Mouse (Mus musculus) ES-Bruce4 (cell line): ENCODE measurements around the gene Cript. TPM values are rescaled to one million over a fixed set of nuclear protein-coding genes. Genes with fewer than 3 reads are reported as not detected.
"Not testable (repeated sequence)": the region's sequence is repeated elsewhere in the genome, so short reads cannot be mapped to it uniquely, and the experiment has no call there.

Experiments
- H3K27ac ChIP-seq: 2 replicates; pipeline ENCODE4 v1.5.1; 2012; ENCODE audit warnings: low read length, inconsistent platforms; ENCODE audit not compliant: insufficient read depth
- H3K27me3 ChIP-seq: 2 replicates; pipeline ENCODE4 v1.6.1; 2012; ENCODE audit warnings: mild to moderate bottlenecking, low read length, inconsistent platforms; ENCODE audit not compliant: control insufficient read depth, poor library complexity, insufficient read depth, severe bottlenecking
- H3K36me3 ChIP-seq: 2 replicates; pipeline ENCODE4 v1.6.1; 2012; ENCODE audit warnings: inconsistent platforms, mild to moderate bottlenecking, low read length, moderate library complexity; ENCODE audit not compliant: control insufficient read depth, poor library complexity, insufficient read depth, severe bottlenecking
- H3K4me1 ChIP-seq: one replicate; pipeline ENCODE4 v1.8.1; 2011; ENCODE audit warnings: low read length; ENCODE audit not compliant: control insufficient read depth, insufficient read depth
- H3K4me3 ChIP-seq: 2 replicates; pipeline ENCODE4 v1.5.1; 2011; ENCODE audit warnings: low read depth, mild to moderate bottlenecking, low read length
- H3K9ac ChIP-seq: 2 replicates; pipeline ENCODE4 v1.6.1; 2012; ENCODE audit warnings: low read depth, mild to moderate bottlenecking, inconsistent platforms; ENCODE audit not compliant: poor library complexity, severe bottlenecking
- H3K9me3 ChIP-seq: replicated peaks from 2 replicates; pipeline ENCODE4 v1.6.1; 2012; ENCODE audit warnings: mild to moderate bottlenecking, low read length, inconsistent platforms; ENCODE audit not compliant: control insufficient read depth, poor library complexity, insufficient read depth, severe bottlenecking
- CTCF ChIP-seq: IDR thresholded peaks from one replicate; pipeline ENCODE4 v1.8.1; 2011; ENCODE audit warnings: low read depth, low read length
- EP300 ChIP-seq: IDR thresholded peaks from 2 replicates; pipeline ENCODE4 v1.6.1; 2011; ENCODE audit warnings: low read depth, low read length; ENCODE audit not compliant: insufficient read depth
- POLR2A ChIP-seq: IDR thresholded peaks from one replicate; pipeline ENCODE4 v1.8.1; 2011; ENCODE audit warnings: low read length; ENCODE audit not compliant: insufficient read depth
- polyA plus RNA-seq: library from polyadenylated mRNA; stranded (reverse); fragments of >200 nt; gene quantifications from 2 replicates; pipeline ENCODE4 v1.2.4, GENCODE M21; 2011; ENCODE audit warnings: low read depth; ENCODE audit not compliant: missing spikeins, insufficient read depth, insufficient read length

The Cript gene
- polyA plus RNA-seq, 1 experiment: 60.6 TPM

- no peak overlapping the region for H3K9ac ChIP-seq
- no peaks in the 10 kb centered on the region for H3K9me3 ChIP-seq
- no peaks in the 10 kb centered on the region for H3K36me3 ChIP-seq
- no peak for TF ChIP-seq EP300
- TF ChIP-seq CTCF: no peak
- no peak for TF ChIP-seq POLR2A
- H3K4me1 ChIP-seq: no peaks in the 10 kb centered on the region
- H3K27ac ChIP-seq: no peak overlapping the region
- no peaks in the 10 kb centered on the region for H3K27me3 ChIP-seq
- H3K4me3 ChIP-seq: no peak overlapping the region
Measured at GRCm38 (mm10) chr17:87073470-87073869, 48.1 kb downstream of the Cript start.

DNA sequence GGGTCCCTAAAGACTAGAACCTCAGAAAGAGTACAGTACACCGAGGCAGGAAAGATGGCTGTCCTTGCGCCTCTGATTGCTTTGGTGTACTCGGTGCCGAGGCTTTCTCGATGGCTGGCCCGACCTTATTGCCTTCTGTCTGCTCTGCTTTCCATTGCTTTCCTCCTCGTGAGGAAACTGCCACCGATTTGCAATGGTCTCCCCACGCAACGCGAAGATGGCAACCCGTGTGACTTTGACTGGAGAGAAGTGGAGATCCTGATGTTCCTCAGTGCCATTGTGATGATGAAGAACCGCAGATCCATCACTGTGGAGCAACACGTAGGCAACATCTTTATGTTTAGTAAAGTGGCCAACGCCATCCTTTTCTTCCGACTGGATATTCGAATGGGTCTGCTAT, 52.9 kb downstream of the Cript start:
- not testable (repeated sequence) for H3K36me3 ChIP-seq

DNA sequence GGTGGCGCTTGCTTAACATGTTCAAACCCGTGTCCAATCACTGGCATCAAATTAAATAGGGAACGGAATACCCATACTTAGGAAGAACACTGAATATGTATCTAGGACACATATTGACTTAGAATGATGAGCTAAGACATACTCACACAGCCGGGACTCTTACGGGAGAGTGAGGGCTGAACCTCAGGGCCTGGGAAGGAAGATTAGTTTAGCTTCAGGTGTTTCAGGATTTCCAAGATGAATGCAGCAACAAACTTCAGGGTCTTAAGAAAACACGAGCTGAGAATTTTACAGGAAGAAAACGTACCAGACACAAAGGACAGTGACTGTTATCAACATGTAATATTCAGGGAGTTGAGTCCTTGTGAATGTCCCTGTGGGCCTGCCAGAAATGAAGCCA, 55.4 kb downstream of the Cript start:
- H3K36me3 ChIP-seq: no peaks in the 10 kb centered on the region
- no peak for TF ChIP-seq EP300
- no peak for TF ChIP-seq CTCF
- TF ChIP-seq POLR2A: no peak
- no peak overlapping the region for H3K9ac ChIP-seq
- H3K27ac ChIP-seq: no peak overlapping the region
- H3K4me1 ChIP-seq: no peaks in the 10 kb centered on the region
- no peak overlapping the region for H3K4me3 ChIP-seq
- H3K27me3 ChIP-seq: no peaks in the 10 kb centered on the region
- H3K9me3 ChIP-seq: no peaks in the 10 kb centered on the region

More for the DNA sequence above, 52.9 kb downstream of the Cript start:
- H3K27me3 ChIP-seq, H3K9me3 ChIP-seq, H3K4me1 ChIP-seq, H3K4me3 ChIP-seq, H3K27ac ChIP-seq, H3K9ac ChIP-seq: not testable (repeated sequence)

- Histone ChIP-seq H3K4me3 (no peak overlapping the region), H3K36me3 (no peaks in the 10 kb centered on the region), H3K4me1 (no peaks in the 10 kb centered on the region), H3K9ac (no peak overlapping the region), H3K27me3 (no peaks in the 10 kb centered on the region), H3K9me3 (no peaks in the 10 kb centered on the region), H3K27ac (no peak overlapping the region)
- TF ChIP-seq CTCF (no peak), POLR2A (no peak), EP300 (no peak)
Measured at GRCm38 (mm10) chr17:87082547-87082946, 57.2 kb downstream of the Cript start.

DNA sequence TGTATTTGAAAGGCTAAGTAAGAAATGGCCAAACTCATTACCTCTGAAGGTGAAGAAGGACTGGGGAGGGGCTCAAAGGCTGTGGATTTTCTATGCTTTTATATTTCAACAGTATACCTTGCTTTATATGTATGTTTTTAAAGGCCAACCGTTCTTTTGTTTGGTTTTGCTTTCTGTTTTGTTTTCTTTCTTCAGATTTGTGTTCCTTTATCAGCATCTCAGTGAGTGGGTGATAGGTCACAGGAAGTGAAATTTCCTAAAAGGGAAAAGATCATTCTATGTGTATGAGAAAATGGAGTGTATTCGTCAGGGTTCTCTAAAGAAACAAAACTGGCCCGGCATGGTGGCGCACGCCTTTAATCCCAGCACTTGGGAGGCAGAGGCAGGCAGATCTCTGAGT, 58.3 kb downstream of the Cript start:
- TF ChIP-seq EP300: no peak
- TF ChIP-seq POLR2A: no peak
- Histone ChIP-seq H3K4me1 (no peaks in the 10 kb centered on the region), H3K9ac (no peak overlapping the region), H3K4me3 (no peak overlapping the region), H3K9me3 (no peaks in the 10 kb centered on the region), H3K27ac (no peak overlapping the region), H3K27me3 (no peaks in the 10 kb centered on the region), H3K36me3 (no peaks in the 10 kb centered on the region)

Other genes with a start within 250 kb of the Cript start
- gene Tmem247, start 108.2 kb upstream of the Cript start, polyA plus RNA-seq: not detected in 2 replicates
- 0.48 TPM in 1 of 2 replicates, not detected in the other for gene Atp6v1e2, start 77.7 kb upstream of the Cript start, polyA plus RNA-seq
- 42.1 and 47.1 TPM in 2 replicates for gene Rhoq, start 62.5 kb upstream of the Cript start, polyA plus RNA-seq
- gene Pigf, start 144 bp upstream of the Cript start, polyA plus RNA-seq: 51.7 and 58.3 TPM in 2 replicates
- gene Socs5, start 82.1 kb downstream of the Cript start, polyA plus RNA-seq: 11.2 and 11.5 TPM in 2 replicates
- gene Mcfd2, start 240.4 kb downstream of the Cript start, polyA plus RNA-seq: 34.1 and 35.2 TPM in 2 replicates